Mouse (Mus musculus): ENCODE measurements around the gene Aes. TPM values are rescaled to one million over a fixed set of nuclear protein-coding genes. Genes with fewer than 3 reads are reported as not detected.

The Aes gene
- total RNA-seq (2021), result 1,000 to 10,000 TPM; 1,011 to 1,083 TPM
- long read RNA-seq, experiment 1, transcript Aes-201 (7 exons, 1,411 nt), result major isoform, 762 of 1,010 reads
- long read RNA-seq, experiment 1, transcript Aes-207 (6 exons, 1,410 nt), result minor isoform, 6 of 1,010 reads
- long read RNA-seq, experiment 1, partial matches to known transcripts, result 12 of 1,010 reads
- long read RNA-seq, experiment 1, other reads (novel, unspliced or antisense), result 222 of 1,010 reads
- long read RNA-seq, experiment 2, transcript Aes-201 (7 exons, 1,411 nt), result major isoform, 380 of 534 reads
- long read RNA-seq, experiment 2, partial matches to known transcripts, result 7 of 534 reads
- long read RNA-seq, experiment 2, other reads (novel, unspliced or antisense), result 144 of 534 reads

- DNase-seq, result peak; percentile 87 to 90
These were observed at the start of gene Aes for GRCm38 (mm10) chr10:81559163-81559626. Gene Aes, plus strand, starts transcription at chr10:81559488.

- DNase-seq, result no peak
These were observed 49.0 kb upstream of the Aes start for GRCm38 (mm10) chr10:81510246-81510810.

DNA sequence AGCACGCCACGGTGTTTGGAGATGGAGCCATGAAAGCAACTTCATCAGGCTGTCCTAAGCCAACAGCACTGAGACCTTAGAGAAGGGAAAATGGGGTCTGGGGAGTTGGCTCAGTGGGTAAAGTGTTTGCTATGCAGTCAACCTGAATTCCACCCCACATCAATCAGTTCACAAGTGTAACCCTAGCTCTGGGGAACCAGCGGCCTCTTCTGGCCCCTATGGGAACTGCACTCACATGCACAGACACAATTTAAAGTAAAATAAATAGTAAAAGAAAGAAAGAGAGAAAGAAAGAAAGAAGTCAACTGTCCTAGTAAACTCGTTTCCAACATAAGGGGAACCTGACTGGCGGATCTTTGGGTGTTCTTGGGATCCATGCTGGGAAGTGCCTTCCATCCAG lies 45.5 kb upstream of the Aes start:
- DNase-seq, result no peak

DNA sequence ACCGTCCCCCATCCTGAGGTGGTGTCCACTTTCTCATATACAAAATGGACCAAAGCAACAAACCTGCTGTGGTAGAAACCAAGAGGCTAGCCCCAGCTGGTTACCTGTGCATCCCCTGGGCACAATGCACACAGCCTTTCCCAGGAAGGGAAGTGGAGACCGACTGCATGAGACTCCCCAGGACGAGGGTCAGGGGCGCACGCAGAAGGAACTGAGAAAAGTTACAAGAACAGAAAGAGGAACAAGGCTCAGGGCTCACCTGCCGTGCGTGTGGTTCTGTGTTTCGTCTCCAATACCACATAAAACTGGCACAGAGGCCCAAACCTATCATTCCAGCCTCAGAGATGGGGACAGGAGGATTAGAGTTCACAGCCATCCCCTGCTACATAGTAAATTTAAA lies 42.1 kb upstream of the Aes start:
- no peak for DNase-seq

GRCm38 (mm10) chr10:81518546-81518945 lies 40.7 kb upstream of the Aes start:
- peak; percentile 65 to 82 for DNase-seq

DNA sequence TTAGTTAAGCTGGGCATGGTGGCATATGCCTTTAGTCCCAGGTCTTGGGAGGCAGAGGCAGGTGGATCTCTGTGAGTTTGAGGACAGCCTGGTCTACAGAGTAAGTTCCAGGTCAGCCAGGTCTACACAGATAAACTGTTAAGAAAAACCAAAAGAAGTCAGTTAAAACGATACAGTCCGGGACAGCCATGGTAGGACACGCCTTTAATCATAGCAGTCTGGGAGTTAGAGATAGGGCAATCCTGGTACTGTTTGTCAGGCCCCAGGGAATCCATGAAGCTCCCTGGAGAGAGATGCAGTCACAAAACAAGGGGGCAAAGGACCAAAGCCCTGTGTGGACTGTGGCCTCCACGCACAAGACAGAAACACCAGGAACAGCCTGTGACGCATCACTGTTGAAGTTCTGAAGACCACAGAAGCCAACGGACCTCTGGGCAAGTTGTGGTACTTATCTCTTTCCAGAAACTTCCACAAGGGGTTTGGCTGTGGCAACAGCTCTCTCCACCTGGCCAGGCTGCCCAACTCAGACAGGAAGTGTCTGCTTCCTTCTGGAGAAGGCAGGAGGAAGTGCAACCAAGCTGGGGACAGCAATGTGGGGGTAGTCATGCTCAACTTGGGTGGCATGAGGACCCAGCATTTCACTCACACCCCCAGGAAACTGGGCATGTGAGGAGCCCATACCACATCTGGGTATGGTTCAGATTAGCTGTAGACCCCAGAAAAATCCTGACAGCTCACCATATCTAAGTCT lies 39.9 kb upstream of the Aes start:
- DNase-seq, result peak in 1 of 2 experiments; percentile 66

DNA sequence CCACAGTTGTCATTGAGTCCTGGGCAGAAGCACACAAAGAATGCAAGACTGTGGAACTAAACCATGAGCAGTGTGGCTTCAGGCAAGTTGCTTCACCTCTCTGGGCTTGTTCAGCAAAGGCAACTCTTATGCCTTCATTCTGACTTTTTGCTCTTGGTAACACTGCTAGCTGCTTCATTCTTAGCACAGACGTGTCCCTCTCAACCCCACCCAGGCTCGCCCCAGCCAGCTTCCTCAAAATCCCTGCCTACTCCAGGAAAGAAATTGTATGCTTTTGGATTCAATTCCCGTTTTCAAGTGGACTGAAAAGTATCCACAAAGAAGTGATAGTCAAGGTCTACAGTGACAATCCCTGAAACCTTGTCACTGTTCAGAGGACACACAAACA lies 39.3 kb upstream of the Aes start:
- DNase-seq, result no peak

- no peak for DNase-seq
These were observed 36.1 kb upstream of the Aes start for GRCm38 (mm10) chr10:81523142-81523541.

- DNase-seq, result peak in 1 of 2 experiments; percentile 38
These were observed 35.7 kb upstream of the Aes start for GRCm38 (mm10) chr10:81523570-81523969.

DNA sequence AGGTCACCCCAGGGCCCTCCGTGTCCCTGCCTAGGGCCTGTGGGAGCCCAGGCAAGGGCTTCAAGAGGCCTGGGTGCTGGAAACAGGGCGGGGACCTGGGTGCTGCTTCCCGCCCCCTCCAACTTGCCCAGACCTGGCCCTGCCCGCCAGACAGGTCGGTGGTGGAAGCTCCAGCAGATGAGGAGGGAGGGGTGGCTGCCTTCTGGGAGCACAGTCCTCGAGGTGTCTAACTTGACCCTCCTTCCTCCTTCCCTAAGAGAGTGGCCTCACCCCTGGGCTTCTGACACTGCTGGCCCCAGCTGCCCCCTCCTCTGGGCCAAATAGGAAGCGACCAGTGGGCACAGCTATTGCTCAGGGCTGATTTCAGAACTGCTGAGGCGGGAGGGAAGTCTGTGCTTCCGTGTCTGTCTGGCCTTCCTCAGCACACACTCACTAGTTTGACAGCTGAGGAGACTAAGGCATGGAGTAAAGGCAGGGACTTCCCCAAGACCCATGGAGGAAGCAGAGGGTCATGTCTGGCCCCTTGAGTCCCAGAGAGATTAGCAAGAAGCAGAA lies 35.2 kb upstream of the Aes start, which contains the start of gene Gna15:
TSS of gene Gna15 (minus strand) at position 175 of the 555 bp plus-strand sequence.
- peak; percentile 35 to 72 for DNase-seq

DNA sequence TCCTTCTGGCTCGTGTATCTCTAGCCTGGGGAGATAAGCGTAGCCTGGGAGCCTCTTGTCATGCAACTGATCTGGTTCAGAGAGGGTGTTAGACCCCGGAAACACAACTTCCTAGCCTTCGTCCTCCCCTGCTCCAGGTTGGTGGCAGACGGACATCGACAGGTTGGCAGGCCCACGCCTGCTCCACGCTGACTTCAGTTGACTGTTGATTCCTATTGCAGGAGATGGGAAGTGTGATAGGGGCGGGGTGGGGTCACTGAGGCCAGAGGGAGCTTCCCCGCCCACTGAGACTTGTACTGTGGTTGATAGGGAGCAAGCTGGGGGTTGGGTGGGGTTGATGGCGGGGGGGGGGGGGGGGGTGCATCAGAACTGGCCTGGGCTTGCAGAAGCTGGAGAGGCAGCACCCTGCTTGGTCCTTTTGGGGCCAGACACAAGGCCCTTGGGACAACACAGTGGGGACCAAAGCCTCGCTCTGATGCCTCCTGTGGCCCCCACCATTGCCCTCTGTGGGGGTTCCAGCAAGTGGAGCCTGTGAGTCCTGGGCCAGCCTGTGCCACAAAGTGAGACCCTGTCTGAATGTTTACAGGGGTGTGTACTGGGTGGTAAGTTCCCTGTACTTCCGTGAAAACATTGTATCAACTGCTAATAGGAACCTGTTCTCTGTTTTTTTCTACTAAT lies 34.1 kb upstream of the Aes start:
- DNase-seq, result no peak

DNA sequence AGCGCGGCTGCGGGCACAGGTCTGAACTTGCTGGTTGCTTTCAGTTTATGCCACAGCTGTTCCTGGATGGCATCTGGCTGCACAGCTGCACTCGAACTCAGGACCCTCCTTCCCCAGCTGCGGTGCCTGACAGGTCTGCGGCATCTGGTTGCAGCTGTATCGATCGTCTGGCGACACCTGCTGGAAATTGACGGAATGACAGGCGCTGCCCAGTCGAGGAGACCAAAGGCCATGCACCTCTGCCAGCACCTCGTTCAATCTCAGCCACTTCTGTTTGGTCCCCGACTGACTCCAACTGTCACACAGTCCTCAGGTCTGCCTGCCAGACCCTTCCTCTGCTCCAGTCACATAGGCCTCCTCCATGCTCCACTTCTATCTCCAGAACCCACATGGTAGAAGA lies 32.5 kb upstream of the Aes start:
- DNase-seq, result peak; percentile 81 to 94

DNA sequence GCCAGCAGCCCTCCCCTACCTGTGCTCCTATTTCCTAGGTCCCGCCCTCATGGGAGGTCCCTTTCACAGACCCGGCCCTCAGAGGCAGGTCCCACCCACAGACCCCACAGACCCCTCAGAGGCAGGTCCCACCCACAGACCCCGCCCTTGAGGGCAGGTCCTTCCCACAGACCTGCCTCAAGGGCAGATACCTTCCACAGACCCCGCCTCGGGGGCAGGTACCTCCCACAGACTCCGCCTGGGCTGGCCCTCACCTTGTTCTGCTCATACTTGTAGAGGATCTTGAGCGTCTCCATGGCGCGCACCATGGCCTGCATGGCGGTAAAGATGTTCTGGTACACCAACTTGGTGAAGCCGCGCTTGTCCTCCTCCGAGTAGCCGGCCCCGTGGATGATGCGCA lies 24.5 kb upstream of the Aes start:
- no peak for DNase-seq

DNA sequence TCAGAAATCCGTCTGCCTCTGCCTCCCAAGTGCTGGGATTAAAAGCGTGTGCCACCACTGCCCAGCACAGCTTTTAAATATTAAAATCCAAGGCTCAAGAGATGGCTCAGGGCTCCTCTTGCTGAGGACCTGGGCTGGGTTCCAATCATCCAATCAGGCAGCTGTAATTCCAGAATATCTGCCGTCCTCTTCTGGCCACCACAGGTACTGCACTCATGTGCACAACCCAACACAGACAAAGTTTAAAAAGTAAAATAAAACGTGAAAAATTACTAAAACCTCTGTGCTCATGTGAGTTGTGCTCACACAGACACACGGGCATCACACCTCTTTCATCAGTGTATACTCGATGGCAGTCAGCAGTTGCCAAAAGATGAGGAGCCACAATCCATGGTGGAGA lies 22.6 kb upstream of the Aes start:
- DNase-seq, result no peak

GRCm38 (mm10) chr10:81537429-81537828 lies 21.9 kb upstream of the Aes start:
- no peak for DNase-seq

GRCm38 (mm10) chr10:81538321-81539048 lies 20.8 kb upstream of the Aes start:
- DNase-seq, result no peak

DNA sequence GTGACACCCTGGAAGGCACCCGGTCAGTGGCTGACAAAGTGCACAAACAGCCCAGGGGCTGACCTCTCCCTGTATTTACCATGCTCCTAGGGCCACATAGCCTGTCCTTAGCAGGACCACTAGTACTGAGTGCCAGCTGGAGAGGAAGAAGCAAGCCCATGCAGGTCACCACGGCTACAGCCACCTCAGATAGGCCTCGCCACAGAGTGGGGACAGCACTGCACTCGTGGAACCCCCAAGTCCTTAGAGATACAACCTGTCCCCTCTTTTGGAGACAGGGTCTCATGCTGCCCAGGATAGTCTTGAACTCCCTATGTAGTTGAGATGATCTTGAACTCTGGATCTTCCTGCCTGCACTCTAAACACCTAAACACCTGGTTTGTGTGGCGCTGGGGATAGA lies 17.9 kb upstream of the Aes start:
- DNase-seq, result no peak

GRCm38 (mm10) chr10:81541803-81542202 lies 17.5 kb upstream of the Aes start:
- DNase-seq, result peak; percentile 78 to 90

DNA sequence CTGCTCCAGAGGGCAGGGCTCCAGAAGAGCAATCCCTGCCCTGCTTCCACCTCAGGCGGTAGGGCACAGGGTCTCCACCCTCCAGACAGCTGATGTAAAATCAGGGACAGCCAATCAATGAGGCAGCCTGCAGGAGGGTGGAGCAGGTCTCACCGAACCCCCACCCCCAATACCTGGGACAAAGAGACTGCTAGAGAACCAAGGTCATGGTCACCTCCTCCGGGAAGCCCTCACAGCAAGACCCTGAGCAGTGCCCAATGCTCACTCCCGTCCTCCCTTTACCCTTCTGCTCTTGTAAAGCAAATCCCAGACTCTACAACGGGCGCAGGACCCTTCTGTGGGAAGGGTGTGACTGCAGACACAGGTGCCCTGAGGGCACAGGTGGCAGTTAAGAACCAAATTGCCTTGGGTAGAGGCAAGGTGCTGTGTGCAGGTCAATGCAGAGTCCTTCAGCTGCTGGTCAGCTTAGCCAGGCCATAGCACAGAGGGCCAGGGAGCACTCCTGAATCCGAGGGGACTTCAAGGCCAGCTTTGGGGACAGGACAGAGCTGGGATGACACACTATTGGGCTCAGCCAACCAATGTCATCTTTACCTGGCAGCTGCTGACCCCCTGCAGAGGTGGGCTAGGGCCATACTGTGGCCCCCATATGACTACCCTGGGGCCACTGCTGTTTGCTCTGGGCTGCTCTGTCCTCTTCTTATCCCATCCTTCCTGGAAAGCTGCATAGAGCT lies 16.4 kb upstream of the Aes start:
- DNase-seq, result no peak

DNA sequence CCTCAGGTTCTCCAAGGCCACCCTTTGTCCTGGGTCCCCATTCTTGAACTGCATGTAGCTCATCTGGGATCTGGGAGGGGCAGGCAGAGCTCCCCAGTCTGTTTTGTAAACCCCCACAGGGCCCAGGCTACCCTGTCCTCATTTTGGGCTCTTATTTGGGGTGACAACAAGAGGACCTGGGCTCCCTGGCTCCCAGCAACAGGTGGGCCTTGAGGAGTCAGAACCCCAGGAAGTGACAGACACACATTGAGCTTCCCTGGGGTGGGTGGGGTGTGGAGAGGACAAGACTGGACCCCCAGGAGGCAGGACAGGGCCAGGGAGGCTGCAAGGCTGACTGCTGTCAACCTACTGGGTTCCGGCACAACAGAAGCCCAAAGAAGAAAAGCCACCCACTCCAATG lies 15.7 kb upstream of the Aes start:
- DNase-seq, result no peak

Data from heart, adult 18-20 months (tissue).